Mouse (Mus musculus): ENCODE measurements around the gene Cidec. TPM values are rescaled to one million over a fixed set of nuclear protein-coding genes. Genes with fewer than 3 reads are reported as not detected.

Cidec gene
- total RNA-seq, 2 experiments from 2014 or later = not detected

DNA sequence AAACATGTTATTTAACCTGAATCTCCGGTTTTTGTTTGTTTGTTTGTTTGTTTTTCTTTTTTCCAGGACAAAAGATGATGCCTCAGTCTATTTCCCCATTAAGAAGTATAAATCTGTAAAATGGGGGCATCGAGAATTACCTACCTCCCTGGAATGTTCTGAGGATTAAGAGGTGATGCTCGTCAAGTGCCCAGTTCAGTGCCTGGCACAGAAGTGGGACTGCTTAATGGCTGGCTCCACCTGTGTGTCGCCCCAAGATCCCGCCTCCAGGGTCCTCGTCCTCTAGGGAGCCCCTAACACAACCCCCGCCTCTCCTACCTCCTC, 58.4 kb downstream of the Cidec start:
- DNase-seq = no peak
- intact Hi-C loops (cut with DNase I) = no loop called here

Small RNA genes within 50 kb of the gene (microRNA-seq; reads per million reads assigned to microRNA genes)
- gene Gm24387 = not detected

Other genes with a start within 250 kb of the Cidec start
- gene Lhfpl4, start 240.4 kb downstream of the Cidec start, total RNA-seq (2021) = 100 to 1,000 TPM in 1 of 2 experiments, 10 to 100 TPM in 1; 95.9 to 102 TPM
- 10 to 100 TPM; 25.2 to 25.6 TPM for gene Mtmr14, start 197.9 kb downstream of the Cidec start, total RNA-seq (2021)
- 1 to 10 TPM; 7.3 to 8.3 TPM for gene Cpne9, start 153.5 kb downstream of the Cidec start, total RNA-seq (2021)
- gene Brpf1, start 128.6 kb downstream of the Cidec start, total RNA-seq (2021) = 10 to 100 TPM; 32.8 TPM
- gene Ogg1, start 108.8 kb downstream of the Cidec start, total RNA-seq (2021) = 1 to 10 TPM; 8.8 to 9.4 TPM
- gene Camk1, start 91.8 kb downstream of the Cidec start, total RNA-seq (2021) = 100 to 1,000 TPM in 1 of 2 experiments, 10 to 100 TPM in 1; 94.4 to 104 TPM
- 10 to 100 TPM; 64.4 to 68.2 TPM for gene Tada3, start 57.9 kb downstream of the Cidec start, total RNA-seq (2021)
- 100 to 1,000 TPM; 288 to 299 TPM for gene Arpc4, start 57.6 kb downstream of the Cidec start, total RNA-seq (2021)
- 10 to 100 TPM; 12.4 to 14.1 TPM for gene Ttll3, start 46.5 kb downstream of the Cidec start, total RNA-seq (2021)
- gene Rpusd3, start 16.4 kb downstream of the Cidec start, total RNA-seq (2021) = 10 to 100 TPM; 14.4 to 15.2 TPM
- gene Jagn1, start 6.8 kb upstream of the Cidec start, total RNA-seq (2021) = 10 to 100 TPM; 39.1 to 44.9 TPM
- gene Il17re, start 22.7 kb upstream of the Cidec start, total RNA-seq (2021) = under 1 TPM; 0.26 to 0.30 TPM
- 1 to 10 TPM; 2.2 to 2.4 TPM for gene Il17rc, start 35.7 kb upstream of the Cidec start, total RNA-seq (2021)
- 10 to 100 TPM; 80.4 to 82.1 TPM for gene Creld1, start 47.5 kb upstream of the Cidec start, total RNA-seq (2021)
- gene Prrt3, start 66.2 kb upstream of the Cidec start, total RNA-seq (2021) = 10 to 100 TPM; 15.5 to 19.7 TPM
- gene Emc3, start 95.9 kb upstream of the Cidec start, total RNA-seq (2021) = 10 to 100 TPM; 62.3 to 71.1 TPM
- 1 to 10 TPM; 5.4 to 7.0 TPM for gene Fancd2, start 95.9 kb upstream of the Cidec start, total RNA-seq (2021)
- under 1 TPM in 1 of 2 experiments, not detected in 1; 0.28 TPM for gene Fancd2os, start 165.0 kb upstream of the Cidec start, total RNA-seq (2021)
- gene Brk1, start 169.0 kb upstream of the Cidec start, total RNA-seq (2021) = 100 to 1,000 TPM; 166 to 181 TPM
- gene Vhl, start 188.2 kb upstream of the Cidec start, total RNA-seq (2021) = 10 to 100 TPM; 50.0 to 61.8 TPM
- 1 to 10 TPM; 7.9 to 8.1 TPM for gene Irak2, start 202.7 kb upstream of the Cidec start, total RNA-seq (2021)